Comparison of ENCODE assay signal across 24 mouse cellular contexts in genomic region chr8:88459197-88459596, GRCm38 (mm10).
A peak's percentile ranks its signal among the peaks of the same experiment; 100 is the strongest.
DNase-seq lines count a peak whose midpoint lies in the region; ATAC-seq and TF ChIP-seq lines count a peak whose summit lies in the region.
"Had no signal": no experiment of that assay in that cellular context is flagged by ENCODE, and none has a peak within 500 bp of the region (broad histone marks: within the 10 kb centered on the region; RNA-seq: fewer than 3 reads in every experiment).

No protein-coding gene starts in this region.

- WGBS in forebrain, postnatal 0 days: 94% methylated on average over 2 of the region's 2 CpGs

- H3K9ac ChIP-seq in ES-E14 (ENCODE audit: insufficient read depth, low read depth, low read length, poor library complexity, severe bottlenecking): no peak overlapping the region
- H3K9ac ChIP-seq in forebrain, postnatal 0 days: no peak overlapping the region

- H3K9me3 ChIP-seq in ES-E14 (ENCODE audit: control insufficient read depth, insufficient read depth, low read depth, low read length): no peaks in the 10 kb centered on the region
- peaks cover 6% of the 10 kb centered on the region; the same call in 1 of the 2 replicates for H3K9me3 ChIP-seq in forebrain, postnatal 0 days (ENCODE audit: low read length)
- H3K9me3 ChIP-seq: G1E had no signal

- peaks cover 8% of the 10 kb centered on the region for H3K27me3 ChIP-seq in forebrain, postnatal 0 days (ENCODE audit: insufficient read depth, low read length)

- no peak overlapping the region for H3K27ac ChIP-seq in ES-E14 (ENCODE audit: insufficient read depth, low read depth, low read length, poor library complexity, severe bottlenecking)
- H3K27ac ChIP-seq in forebrain, postnatal 0 days (ENCODE audit: low read depth, low read length): no peak overlapping the region

- no peak for TF ChIP-seq CTCF in forebrain, postnatal 0 days (IDR thresholded peaks at IDR 0.05; ENCODE audit: low read depth)

- DNase-seq in adrenal gland, adult 2 months: peak; percentile 24
- DNase-seq in adrenal gland, postnatal 36 days: no peak
- DNase-seq in ES-E14 (ENCODE audit: low read depth, low spot score): no peak
- peak; percentile 25 for DNase-seq in R1 (ENCODE audit: low read depth, low spot score)
- peak; percentile 29 for DNase-seq in ZHBTc4 (ENCODE audit: low read depth, low spot score)
- no peak for DNase-seq in embryo, embryonic 11 days
- DNase-seq in neural tube, embryonic 10.5 days (ENCODE audit: extremely low spot score, low spot score): no peak
- no peak for DNase-seq in forebrain, postnatal 0 days
- DNase-seq: adrenal gland, adult 8-10 months; adrenal gland, postnatal 10 days; adrenal gland, postnatal 14 days; adrenal gland, postnatal 25 days; B cell, adult 2 months; cerebellum, adult 11 months; cerebellum, adult 11-12 months; cerebellum, adult 18-20 months; cerebellum, adult 2 months; cerebellum, adult 8-10 months; cerebellum, adult 9-10 months; cerebellum, adult 9-11 months had no signal

- H3K4me2 ChIP-seq in forebrain, postnatal 0 days (ENCODE audit: low read depth): no peak overlapping the region

- H3K4me3 ChIP-seq in ES-E14 (ENCODE audit: insufficient read depth in 1 of 2, low read depth in 1 of 2, low read length in 2 of 2, poor library complexity in 1 of 2, severe bottlenecking in 1 of 2): no peak overlapping the region
- no peak overlapping the region for H3K4me3 ChIP-seq in forebrain, postnatal 0 days (ENCODE audit: low read depth, low read length)

- H3K36me3 ChIP-seq in ES-E14 (ENCODE audit: control insufficient read depth, insufficient read depth, low read length, poor library complexity, severe bottlenecking): no peaks in the 10 kb centered on the region
- H3K36me3 ChIP-seq in forebrain, postnatal 0 days (ENCODE audit: insufficient read depth): no peaks in the 10 kb centered on the region
- H3K36me3 ChIP-seq: G1E had no signal

- in situ Hi-C loops in ES-E14 (cut with MboI; ENCODE audit: low sequenced_read_pairs in 2 of 2, unreplicated experiment in 2 of 2): no loop called here

- peaks cover 0 to 4% of the 10 kb centered on the region in 2 experiments; a peak in 2 of 4 replicates for H3K4me1 ChIP-seq in ES-E14 (ENCODE audit: control insufficient read depth in 2 of 2, insufficient read depth in 2 of 2, low read length in 2 of 2, poor library complexity in 1 of 2)
- no peaks in the 10 kb centered on the region for H3K4me1 ChIP-seq in forebrain, postnatal 0 days (ENCODE audit: insufficient read depth)

- no peak for ATAC-seq in forebrain, postnatal 0 days
- ATAC-seq: activated CD4-positive, CD25-positive, alpha-beta regulatory T cell, adult 4 months; CD4-positive, CD25-positive, alpha-beta regulatory T cell, adult 4 months; Patski had no signal

TF ChIP-seq in ES-E14, 5 proteins besides CTCF, POLR2A, EP300 and RAD21:
- TF ChIP-seq ZNF384 (IDR thresholded peaks at IDR 0.05; ENCODE audit: low read depth, low read length) (no peak), HCFC1 (IDR thresholded peaks at IDR 0.05; ENCODE audit: borderline replicate concordance, insufficient read depth, low read length) (no peak), MAFK (IDR thresholded peaks at IDR 0.05; ENCODE audit: insufficient read depth, low read depth, low read length) (peak; percentile 64; the same call in 1 of the 2 replicates), CHD2 (IDR thresholded peaks at IDR 0.05; ENCODE audit: low read depth, low read length) (no peak)

Comparison
In these comparisons a context has a peak if more than half of its experiments do, and no peak if none do; other contexts are left out.
1. DNase-seq: peak in adrenal gland, adult 2 months (single experiment), R1 (single experiment) and ZHBTc4 (single experiment); none in adrenal gland, postnatal 36 days (0 of 2), ES-E14 (single experiment), embryo, embryonic 11 days (single experiment), neural tube, embryonic 10.5 days (single experiment) and forebrain, postnatal 0 days (single experiment).